Mouse (Mus musculus) liver, embryonic 12.5 days (tissue): ENCODE measurements around the gene Bmt2. TPM values are rescaled to one million over a fixed set of nuclear protein-coding genes. Genes with fewer than 3 reads are reported as not detected.

Source experiments
- ATAC-seq: fragments of 200-750 bp; cut with Nextera tagmentation; 2 replicates; pipeline ENCODE4 v1.8.0; 2017; ENCODE audit warnings: moderate number of reproducible peaks, mild to moderate bottlenecking, moderate library complexity
- H3K27ac ChIP-seq: fragments of 300-500 bp; sonication (generic); 2 replicates; pipeline ENCODE4 v1.5.1; 2016; ENCODE audit warnings: mild to moderate bottlenecking
- H3K27me3 ChIP-seq: fragments of 300-500 bp; sonication (generic); replicated peaks from 2 replicates; pipeline ENCODE4 v1.6.1; 2016; ENCODE audit warnings: mild to moderate bottlenecking, moderate library complexity
- H3K36me3 ChIP-seq: fragments of 300-500 bp; sonication (generic); 2 replicates; pipeline ENCODE4 v1.6.1; 2016; ENCODE audit warnings: mild to moderate bottlenecking, moderate library complexity
- H3K4me1 ChIP-seq: fragments of 300-500 bp; sonication (generic); 2 replicates; pipeline ENCODE4 v1.6.1; 2016
- H3K4me2 ChIP-seq: fragments of 300-500 bp; sonication (generic); 2 replicates; pipeline ENCODE4 v1.6.1; 2016; ENCODE audit warnings: mild to moderate bottlenecking, moderate library complexity
- H3K4me3 ChIP-seq: fragments of 300-500 bp; sonication (generic); 2 replicates; pipeline ENCODE4 v1.5.1; 2016; ENCODE audit warnings: mild to moderate bottlenecking, moderate library complexity
- H3K9ac ChIP-seq: fragments of 300-500 bp; sonication (generic); 2 replicates; pipeline ENCODE4 v1.6.1; 2016; ENCODE audit warnings: mild to moderate bottlenecking, moderate library complexity
- H3K9me3 ChIP-seq: fragments of 300-500 bp; sonication (generic); replicated peaks from 2 replicates; pipeline ENCODE4 v1.6.1; 2016; ENCODE audit warnings: mild to moderate bottlenecking, moderate library complexity
- WGBS: fragments of 180-500 bp; shearing (Covaris S2); methylation state at CpG from one replicate; pipeline ENCODE4 v1.1.7; 2016; ENCODE audit not compliant: insufficient replicate concordance; 5-methylcytosine and 5-hydroxymethylcytosine counted together
- polyA plus RNA-seq: library from polyadenylated mRNA; unstranded; fragments of >200 nt; fragmentation: Nextera tagmentation; extraction: Ambion mirVana; gene quantifications from 2 replicates; pipeline ENCODE4 v1.2.1, GENCODE M21; 2016

Gene Bmt2
- polyA plus RNA-seq, result 6.4 and 7.1 TPM in 2 replicates

- under 1% methylated on average over 37 of the region's 37 CpGs for WGBS
Measured at GRCm38 (mm10) chr6:13677818-13678282, at the start of gene Bmt2. Gene Bmt2 (minus strand): TSS chr6:13677966.

GRCm38 (mm10) chr6:13722166-13722565, 44.4 kb upstream of the Bmt2 start:
- ATAC-seq, result no peak
- H3K4me1 ChIP-seq, result no peaks in the 10 kb centered on the region
- no peak overlapping the region for H3K4me2 ChIP-seq
- H3K36me3 ChIP-seq, result no peaks in the 10 kb centered on the region
- H3K9me3 ChIP-seq, result no peaks in the 10 kb centered on the region
- H3K4me3 ChIP-seq, result no peak overlapping the region
- WGBS, result 77% methylated on average over 3 of the region's 3 CpGs
- no peaks in the 10 kb centered on the region for H3K27me3 ChIP-seq
- H3K9ac ChIP-seq, result no peak overlapping the region
- H3K27ac ChIP-seq, result no peak overlapping the region

More at GRCm38 (mm10) chr6:13677818-13678282, at the start of gene Bmt2:
- H3K27ac ChIP-seq, result peak within 1 kb of the TSS; percentile 86
- H3K9me3 ChIP-seq, result no peaks in the 10 kb centered on the region
- peak within 1 kb of the TSS; percentile 89 for H3K4me2 ChIP-seq
- no peaks in the 10 kb centered on the region for H3K27me3 ChIP-seq
- no peaks in the 10 kb centered on the region for H3K36me3 ChIP-seq
- peak within 1 kb of the TSS; percentile 84 for H3K4me3 ChIP-seq
- peaks cover 15% of the 10 kb centered on the region for H3K4me1 ChIP-seq
- ATAC-seq, result peak; percentile 99
- peak within 1 kb of the TSS; percentile 92 for H3K9ac ChIP-seq

GRCm38 (mm10) chr6:13714867-13715266, 37.1 kb upstream of the Bmt2 start:
- WGBS, result 66% methylated on average over 3 of the region's 3 CpGs
- Histone ChIP-seq H3K9me3 (no peaks in the 10 kb centered on the region), H3K4me2 (no peak overlapping the region), H3K4me1 (no peaks in the 10 kb centered on the region), H3K27me3 (no peaks in the 10 kb centered on the region), H3K27ac (no peak overlapping the region), H3K9ac (no peak overlapping the region), H3K36me3 (no peaks in the 10 kb centered on the region), H3K4me3 (no peak overlapping the region)
- no peak for ATAC-seq

- H3K4me2 ChIP-seq, result no peak overlapping the region
- H3K4me3 ChIP-seq, result no peak overlapping the region
- H3K27ac ChIP-seq, result no peak overlapping the region
- ATAC-seq, result no peak
- 50% methylated on average over 4 of the region's 4 CpGs for WGBS
- no peak overlapping the region for H3K9ac ChIP-seq
- H3K4me1 ChIP-seq, result no peaks in the 10 kb centered on the region
- no peaks in the 10 kb centered on the region for H3K36me3 ChIP-seq
- H3K27me3 ChIP-seq, result no peaks in the 10 kb centered on the region
- no peaks in the 10 kb centered on the region for H3K9me3 ChIP-seq
Measured at GRCm38 (mm10) chr6:13696882-13697281, 19.1 kb upstream of the Bmt2 start.

GRCm38 (mm10) chr6:13695103-13695845, 17.5 kb upstream of the Bmt2 start:
- no peaks in the 10 kb centered on the region for H3K36me3 ChIP-seq
- no peaks in the 10 kb centered on the region for H3K4me1 ChIP-seq
- no peak overlapping the region for H3K27ac ChIP-seq
- no peak overlapping the region for H3K4me3 ChIP-seq
- H3K27me3 ChIP-seq, result no peaks in the 10 kb centered on the region
- H3K9ac ChIP-seq, result no peak overlapping the region
- WGBS, result 70% methylated on average over 2 of the region's 2 CpGs
- H3K4me2 ChIP-seq, result no peak overlapping the region
- ATAC-seq, result no peak
- no peaks in the 10 kb centered on the region for H3K9me3 ChIP-seq

- Histone ChIP-seq H3K27ac (no peak overlapping the region), H3K27me3 (no peaks in the 10 kb centered on the region), H3K9ac (no peak overlapping the region), H3K4me3 (no peak overlapping the region), H3K36me3 (no peaks in the 10 kb centered on the region), H3K4me1 (no peaks in the 10 kb centered on the region), H3K9me3 (no peaks in the 10 kb centered on the region), H3K4me2 (no peak overlapping the region)
- WGBS, result 52% methylated on average over 2 of the region's 2 CpGs
- no peak for ATAC-seq
Measured at GRCm38 (mm10) chr6:13691657-13692294, 14.0 kb upstream of the Bmt2 start.

- H3K4me3 ChIP-seq, result no peak overlapping the region
- no peaks in the 10 kb centered on the region for H3K4me1 ChIP-seq
- H3K27me3 ChIP-seq, result no peaks in the 10 kb centered on the region
- H3K27ac ChIP-seq, result no peak overlapping the region
- no peak overlapping the region for H3K4me2 ChIP-seq
- no peaks in the 10 kb centered on the region for H3K9me3 ChIP-seq
- H3K36me3 ChIP-seq, result no peaks in the 10 kb centered on the region
- no peak overlapping the region for H3K9ac ChIP-seq
- ATAC-seq, result no peak
Measured at GRCm38 (mm10) chr6:13690398-13690797, 12.6 kb upstream of the Bmt2 start.

GRCm38 (mm10) chr6:13683929-13684595, 6.3 kb upstream of the Bmt2 start:
- Histone ChIP-seq H3K27me3 (no peaks in the 10 kb centered on the region), H3K36me3 (no peaks in the 10 kb centered on the region), H3K4me3 (no peak overlapping the region), H3K9me3 (no peaks in the 10 kb centered on the region), H3K4me2 (no peak overlapping the region), H3K27ac (no peak overlapping the region), H3K9ac (no peak overlapping the region), H3K4me1 (no peaks in the 10 kb centered on the region)
- no peak for ATAC-seq
- WGBS, result 77% methylated on average over 2 of the region's 2 CpGs

GRCm38 (mm10) chr6:13678349-13678748, 583 bp upstream of the Bmt2 start:
- no peaks in the 10 kb centered on the region for H3K9me3 ChIP-seq
- H3K4me3 ChIP-seq, result peak overlapping the region; percentile 84
- H3K4me2 ChIP-seq, result peak overlapping the region; percentile 89
- no peaks in the 10 kb centered on the region for H3K36me3 ChIP-seq
- peak overlapping the region; percentile 58 for H3K9ac ChIP-seq
- WGBS, result 25% methylated on average over 5 of the region's 5 CpGs
- no peak for ATAC-seq
- H3K27me3 ChIP-seq, result no peaks in the 10 kb centered on the region
- H3K27ac ChIP-seq, result peak overlapping the region; percentile 69
- H3K4me1 ChIP-seq, result peaks cover 15% of the 10 kb centered on the region

- H3K36me3 ChIP-seq, result no peaks in the 10 kb centered on the region
- WGBS, result under 1% methylated on average over 38 of the region's 43 CpGs
Measured at GRCm38 (mm10) chr6:13677141-13677761, 515 bp downstream of the Bmt2 start.

GRCm38 (mm10) chr6:13676196-13676595, 1.6 kb downstream of the Bmt2 start:
- Histone ChIP-seq H3K4me3 (peak overlapping the region; percentile 84), H3K4me1 (peaks cover 15% of the 10 kb centered on the region), H3K4me2 (peak overlapping the region; percentile 89)

More at GRCm38 (mm10) chr6:13677141-13677761, 515 bp downstream of the Bmt2 start:
- peak; percentile 51 for ATAC-seq
- no peaks in the 10 kb centered on the region for H3K9me3 ChIP-seq
- H3K4me3 ChIP-seq, result peak overlapping the region; percentile 84
- H3K4me2 ChIP-seq, result peak overlapping the region; percentile 89
- peak overlapping the region; percentile 86 for H3K27ac ChIP-seq
- H3K27me3 ChIP-seq, result no peaks in the 10 kb centered on the region
- peak overlapping the region; percentile 92 for H3K9ac ChIP-seq
- peaks cover 15% of the 10 kb centered on the region for H3K4me1 ChIP-seq

More at GRCm38 (mm10) chr6:13676196-13676595, 1.6 kb downstream of the Bmt2 start:
- no peak overlapping the region for H3K27ac ChIP-seq
- no peaks in the 10 kb centered on the region for H3K9me3 ChIP-seq
- ATAC-seq, result no peak
- no peaks in the 10 kb centered on the region for H3K27me3 ChIP-seq
- no peaks in the 10 kb centered on the region for H3K36me3 ChIP-seq
- H3K9ac ChIP-seq, result no peak overlapping the region
